ENCODE assay signal across 8 mouse cellular contexts in the genomic region with DNA sequence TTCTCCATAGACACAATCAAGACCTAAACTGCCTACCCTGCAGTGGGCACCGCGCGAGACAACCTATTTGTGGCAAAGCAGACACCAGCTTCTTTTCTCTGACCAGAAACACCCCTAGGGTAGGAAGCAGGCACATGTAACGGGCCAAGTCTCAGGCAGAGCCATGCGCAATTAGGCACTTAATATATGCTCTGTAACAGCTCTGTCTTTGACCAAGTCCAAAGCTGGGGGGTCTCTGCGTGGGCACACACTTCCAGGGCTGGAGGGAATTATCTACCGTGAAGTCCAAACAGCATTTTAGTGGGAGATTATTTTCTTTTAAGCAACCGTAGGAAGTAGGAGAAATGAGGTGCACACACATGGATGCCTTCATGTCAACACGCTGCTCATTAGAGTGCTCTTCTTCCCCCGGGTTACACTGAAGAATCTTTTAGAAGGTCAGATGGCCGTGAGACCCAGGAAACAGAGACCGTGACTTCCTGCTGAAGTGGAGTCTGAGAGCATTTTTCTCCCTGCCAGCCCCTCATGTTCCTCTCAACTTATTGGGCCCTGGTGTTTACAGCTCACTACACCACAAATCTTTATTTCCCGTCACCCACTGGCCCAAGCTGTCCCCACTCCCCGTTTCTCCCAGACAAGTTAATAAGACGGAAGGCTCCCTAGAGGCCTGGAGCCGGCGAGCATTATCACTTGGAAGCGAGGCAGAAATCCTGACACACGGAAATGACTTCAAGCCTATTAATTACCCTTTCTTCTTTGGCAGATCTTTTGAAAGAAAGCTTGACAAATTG.
DNase-seq lines count a peak whose midpoint lies in the region; ATAC-seq lines count a peak whose summit lies in the region.

No protein-coding gene starts in this region.

- intact Hi-C loops in heart, postnatal 25 days (cut with DNase I): no loop called here

- H3K36me3 ChIP-seq in heart, embryonic 13.5 days: peaks cover 12% of the 10 kb centered on the region; the same call in 1 of the 2 replicates
- H3K36me3 ChIP-seq in neural tube, embryonic 12.5 days: no peaks in the 10 kb centered on the region

- peak overlapping the region; percentile 58 for H3K9ac ChIP-seq in heart, embryonic 13.5 days
- H3K9ac ChIP-seq in neural tube, embryonic 12.5 days: no peak overlapping the region

- ATAC-seq in heart, embryonic 13.5 days (ENCODE audit: extremely low read depth, insufficient number of reproducible peaks, low FRiP score, low TSS enrichment): no peak
- ATAC-seq in neural tube, embryonic 12.5 days (ENCODE audit: low FRiP score, low read depth): peak; percentile 66

- 46% methylated on average over 19 of the region's 19 CpGs for WGBS in heart, embryonic 13.5 days
- 21% methylated on average over 19 of the region's 19 CpGs for WGBS in neural tube, embryonic 12.5 days

- no peak overlapping the region for H3K4me2 ChIP-seq in heart, embryonic 13.5 days
- H3K4me2 ChIP-seq in neural tube, embryonic 12.5 days (replicated peaks): peak overlapping the region; percentile 38

- peak overlapping the region; percentile 77 for H3K27ac ChIP-seq in heart, embryonic 13.5 days (replicated peaks)
- H3K27ac ChIP-seq in neural tube, embryonic 12.5 days: peak overlapping the region; percentile 43

- H3K9me3 ChIP-seq in heart, embryonic 13.5 days: no peaks in the 10 kb centered on the region
- no peaks in the 10 kb centered on the region for H3K9me3 ChIP-seq in neural tube, embryonic 12.5 days

- DNase-seq in heart, adult 18-20 months: peak; percentile 42 to 45
- DNase-seq in heart, postnatal 25 days (ENCODE audit: low spot score): no peak
- peak; percentile 78 for DNase-seq in kidney, postnatal 14 days
- DNase-seq in thymus, adult 18-20 months: no peak
- DNase-seq in frontal cortex, postnatal 25 days (ENCODE audit: low spot score in 2 of 2): no peak
- no peak for DNase-seq in layer of hippocampus, adult 11-12 months (ENCODE audit: low spot score)

- H3K4me3 ChIP-seq in heart, embryonic 13.5 days: no peak overlapping the region
- H3K4me3 ChIP-seq in neural tube, embryonic 12.5 days: no peak overlapping the region

- H3K4me1 ChIP-seq in heart, embryonic 13.5 days: peaks cover 95% of the 10 kb centered on the region
- H3K4me1 ChIP-seq in neural tube, embryonic 12.5 days: peaks cover 94% of the 10 kb centered on the region

- no peaks in the 10 kb centered on the region for H3K27me3 ChIP-seq in heart, embryonic 13.5 days (replicated peaks)
- H3K27me3 ChIP-seq in neural tube, embryonic 12.5 days (replicated peaks): no peaks in the 10 kb centered on the region

Comparison
In these comparisons a context has a peak if more than half of its experiments do, and no peak if none do; other contexts are left out.
1. DNase-seq: peak in heart, adult 18-20 months (2 of 2) and kidney, postnatal 14 days (single experiment); none in heart, postnatal 25 days (single experiment), thymus, adult 18-20 months (0 of 2), frontal cortex, postnatal 25 days (0 of 2) and layer of hippocampus, adult 11-12 months (single experiment).